Mouse (Mus musculus) T-helper 17 cell (primary cell): ENCODE results near the gene Foxp1.

Source experiments
- in situ Hi-C, 2 experiments: fragments of 300-600 bp; cut with MboI, MseI; formaldehyde crosslinking; loops; 1 replicate in 1 of 2; 2 replicates in 1 of 2; pipeline ENCODE4 v1.15.1; 2025; ENCODE audit warnings: high pct_unique_total_duplicates in 2 of 2

Foxp1 gene

DNA sequence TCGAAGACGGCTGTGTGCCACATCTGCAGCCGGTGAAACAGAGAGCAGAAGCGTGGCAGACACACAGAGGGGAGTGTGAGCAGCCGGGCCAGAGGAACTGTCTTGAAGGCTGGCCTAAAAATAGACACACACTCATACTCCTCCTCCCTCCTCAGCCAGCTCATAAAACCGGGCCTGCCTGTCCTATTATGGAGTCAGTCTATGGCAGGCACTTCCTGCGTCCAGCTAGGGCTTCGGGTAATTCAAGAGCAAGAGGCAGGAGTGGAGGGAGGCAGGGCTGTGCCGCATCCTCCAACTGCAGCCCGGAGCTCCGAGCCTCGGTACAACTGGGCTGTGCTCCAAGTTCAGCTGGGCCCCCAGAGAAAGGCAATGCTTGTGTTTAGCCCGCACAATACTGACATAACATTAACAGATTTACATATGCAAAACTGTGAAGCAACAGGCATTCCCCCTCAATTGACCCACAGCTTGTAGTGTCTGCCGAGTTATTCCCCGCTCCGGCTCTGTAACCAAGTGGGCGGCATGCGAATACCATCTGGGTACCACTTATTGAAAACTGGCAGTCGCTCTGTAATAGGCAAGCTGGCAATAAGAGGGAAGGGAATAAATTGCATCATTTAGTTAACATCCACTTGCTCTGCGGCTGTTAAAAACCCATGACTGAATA, 37.2 kb downstream of the Foxp1 start:
- in situ Hi-C loops, result no loop called here

DNA sequence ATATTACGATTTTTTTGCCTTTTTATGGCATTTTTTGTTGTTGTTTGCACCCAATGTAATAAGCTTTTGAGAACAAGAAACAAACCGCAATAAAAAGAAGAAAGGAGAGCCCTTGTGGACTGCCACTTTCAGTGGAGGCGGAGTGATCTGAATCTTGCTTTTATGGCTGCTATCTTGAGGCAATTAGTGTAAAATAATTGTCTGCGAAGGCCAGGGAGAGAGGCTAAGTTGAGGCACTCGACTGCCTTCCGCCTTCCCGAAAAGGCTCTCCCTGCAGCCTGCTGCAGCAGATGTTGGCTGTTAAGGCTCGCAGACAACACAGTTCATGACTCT, 37.7 kb downstream of the Foxp1 start:
- in situ Hi-C loops, result no loop called here

DNA sequence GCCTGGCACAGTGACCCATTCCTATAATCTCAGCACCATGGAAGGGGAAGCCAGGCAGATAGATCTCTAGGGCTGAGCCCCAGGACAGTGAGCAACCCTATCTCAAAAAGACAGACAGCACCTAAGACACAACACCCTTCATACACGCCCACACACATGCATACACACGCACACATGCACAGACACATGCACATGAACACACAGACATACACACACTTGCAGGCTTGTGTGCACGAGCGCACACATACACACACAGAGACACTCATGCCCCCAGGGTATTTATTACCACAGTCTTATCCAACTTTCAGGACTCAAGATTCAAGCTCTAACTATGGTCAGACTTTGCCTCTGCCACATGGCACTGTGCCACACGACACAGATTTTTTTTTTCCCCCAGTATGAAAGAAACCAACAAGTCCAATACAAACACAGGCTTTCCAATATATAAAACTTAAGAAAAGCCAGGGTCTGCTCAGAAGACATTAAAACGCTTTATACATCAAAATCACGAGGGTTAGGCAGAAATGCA, 38.3 kb downstream of the Foxp1 start:
- in situ Hi-C loops, result no loop called here

DNA sequence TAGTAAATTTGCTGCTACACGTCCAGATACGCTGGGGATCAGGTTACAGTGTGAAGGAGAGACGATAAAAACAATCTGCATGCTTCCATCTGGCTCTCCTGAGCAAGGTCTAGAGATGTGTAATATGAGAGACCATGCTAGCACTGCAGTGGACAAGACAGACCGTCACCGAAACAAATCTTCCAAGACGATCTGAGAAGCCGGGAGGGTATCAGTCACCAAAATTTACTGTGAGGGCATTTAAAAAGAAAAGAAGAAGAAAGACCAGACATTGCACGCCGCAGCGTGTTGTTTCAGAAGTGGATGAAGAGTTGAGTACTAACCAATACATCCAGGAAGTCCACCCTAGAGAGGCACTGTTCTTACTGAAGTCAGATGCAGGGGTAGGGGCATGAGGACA, 39.0 kb downstream of the Foxp1 start:
- in situ Hi-C loops, result no loop called here

DNA sequence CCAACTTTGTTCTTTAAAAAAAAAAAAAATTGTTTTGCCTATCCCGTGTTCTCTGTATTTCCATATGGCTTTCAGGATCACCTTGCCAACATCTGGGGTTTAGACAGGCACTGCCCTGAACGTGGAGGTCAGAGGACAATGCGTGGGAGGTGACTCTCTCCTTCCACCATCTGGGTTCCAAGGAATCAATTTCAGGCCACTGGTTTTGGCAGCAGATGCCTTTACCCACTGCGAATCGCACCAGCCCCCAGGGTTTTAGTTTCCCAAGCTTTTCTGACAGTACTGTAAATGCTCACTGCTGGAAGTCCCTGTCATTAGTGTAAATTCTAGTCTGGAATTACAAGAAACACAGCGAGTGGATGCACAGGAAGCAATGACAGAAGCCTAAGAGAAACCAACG, 41.0 kb downstream of the Foxp1 start:
- in situ Hi-C loops, result no loop called here

DNA sequence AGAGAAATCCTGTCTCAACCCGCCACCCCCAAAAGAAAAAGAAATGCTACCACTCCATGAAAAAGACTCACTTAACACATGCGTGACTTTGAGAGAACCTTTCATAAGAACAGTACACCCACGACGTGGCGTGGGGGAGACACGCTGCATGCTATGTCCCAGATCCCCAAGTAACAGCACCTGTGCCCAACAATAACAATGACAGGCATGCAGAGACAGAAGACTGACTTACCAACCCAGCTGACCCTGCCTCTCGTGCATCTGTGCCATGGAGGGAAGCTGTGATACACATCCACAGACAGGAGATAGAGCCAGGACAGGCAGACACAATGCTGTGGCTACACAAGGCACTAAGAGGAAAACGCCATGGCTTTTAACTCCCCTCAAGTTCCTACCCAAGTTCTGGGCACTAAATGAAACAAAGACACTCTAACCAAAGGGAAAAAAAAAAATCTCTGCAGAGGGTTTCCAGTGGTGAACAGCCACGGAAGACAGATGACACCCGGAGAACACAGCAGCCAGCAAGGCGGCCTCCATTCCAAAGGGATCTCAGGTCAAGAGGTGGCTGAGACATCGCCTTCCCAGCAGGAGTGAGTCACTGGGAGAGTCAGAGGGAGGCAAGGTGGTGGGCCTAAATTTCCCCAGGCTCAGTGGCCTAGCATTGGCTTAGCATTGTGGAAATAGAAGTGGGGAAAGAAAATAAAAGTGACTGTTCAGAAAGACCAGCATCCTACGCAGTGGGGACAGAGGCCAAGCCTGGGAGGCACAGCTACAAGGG, 43.5 kb downstream of the Foxp1 start:
- in situ Hi-C loops, result no loop called here

DNA sequence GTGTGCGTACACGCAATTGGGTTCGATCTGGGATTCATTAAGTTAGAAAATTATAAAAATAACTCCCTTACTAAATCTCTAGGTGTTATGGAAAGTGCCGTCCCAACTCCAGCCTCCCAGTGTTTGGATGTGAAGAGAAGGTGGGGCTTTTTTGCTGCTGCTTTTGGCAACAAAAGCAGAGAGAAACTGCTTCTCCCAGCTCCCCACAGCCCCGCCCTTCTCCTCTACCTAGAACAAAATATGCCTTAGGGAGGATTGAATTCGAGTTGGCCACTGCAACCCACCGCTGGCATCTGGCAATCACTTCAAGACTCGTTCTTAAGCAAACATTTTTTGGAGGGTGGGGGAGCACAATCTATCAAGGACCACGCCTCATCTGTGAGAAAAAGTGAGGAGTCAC, 47.5 kb downstream of the Foxp1 start:
- in situ Hi-C loops, result no loop called here

DNA sequence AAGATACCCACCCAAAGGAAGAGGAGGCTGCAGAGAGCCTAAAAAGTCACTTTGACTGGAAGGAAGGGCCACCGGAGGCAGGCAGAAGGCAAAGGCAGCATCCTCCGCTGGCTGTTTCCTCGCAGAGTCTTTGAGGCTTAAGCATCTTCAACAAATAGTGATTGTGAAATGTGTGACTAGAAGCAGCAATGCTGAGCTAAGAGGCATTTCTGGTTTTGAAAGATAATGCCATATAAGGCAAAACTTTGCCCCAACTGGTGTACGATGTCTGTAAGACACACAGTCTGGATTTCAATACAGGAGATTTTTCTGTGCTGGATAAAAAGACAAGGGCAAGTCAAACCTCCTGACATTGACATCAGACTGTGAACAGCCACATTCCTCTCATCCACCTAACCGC, 51.6 kb downstream of the Foxp1 start:
- in situ Hi-C loops, result no loop called here

DNA sequence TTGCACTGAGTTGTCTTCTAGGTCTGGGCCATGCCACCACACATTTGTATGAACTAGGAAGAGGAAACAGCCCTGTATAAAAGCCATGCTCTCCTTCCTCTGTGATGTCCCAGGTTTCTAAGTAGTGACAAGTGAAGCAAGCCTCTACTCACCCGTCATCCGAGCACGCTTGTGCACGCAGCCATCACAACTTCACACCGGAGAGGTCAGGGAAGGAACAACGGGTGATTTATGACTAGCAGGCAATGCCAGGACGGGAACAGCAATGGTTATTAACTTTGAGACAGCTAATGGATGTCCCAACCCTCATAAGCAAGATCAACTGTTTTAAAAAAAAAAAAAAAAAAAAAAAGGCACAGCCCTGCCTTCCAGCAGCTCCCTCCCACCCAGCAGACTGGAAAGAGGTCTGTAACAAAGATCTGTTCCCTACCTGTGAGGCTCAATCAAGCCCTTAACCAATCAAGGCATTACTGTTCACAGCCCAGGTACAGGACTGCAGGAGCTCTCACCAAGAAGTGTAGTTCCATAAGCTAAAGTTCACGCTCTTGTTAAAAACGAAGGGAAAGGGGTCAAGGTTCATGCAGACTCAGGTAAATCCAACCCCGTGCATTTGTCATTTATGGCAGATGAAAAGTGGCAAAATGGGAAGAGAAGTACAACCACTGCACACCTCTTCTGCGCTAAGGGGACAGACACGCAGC, 53.2 kb downstream of the Foxp1 start:
- in situ Hi-C loops, result no loop called here

DNA sequence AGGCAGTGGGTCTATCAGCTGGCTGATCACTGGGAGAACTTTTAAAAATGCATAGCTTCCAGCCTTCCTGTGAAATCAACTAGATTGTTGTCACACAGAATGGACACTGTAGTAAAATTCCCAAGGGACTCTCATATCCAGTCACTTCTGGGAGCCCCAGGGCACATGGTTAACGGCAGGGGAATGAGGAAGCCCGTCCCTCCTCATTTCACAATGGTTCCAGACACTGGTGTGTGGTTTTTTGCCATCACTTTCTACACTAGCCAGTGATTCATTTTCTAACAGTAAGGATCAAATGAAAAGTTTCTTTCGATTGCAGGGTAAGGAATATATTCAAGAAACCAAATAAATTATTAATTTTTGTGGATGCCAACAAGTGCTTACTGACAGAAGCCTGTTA, 54.7 kb downstream of the Foxp1 start:
- in situ Hi-C loops, result no loop called here

DNA sequence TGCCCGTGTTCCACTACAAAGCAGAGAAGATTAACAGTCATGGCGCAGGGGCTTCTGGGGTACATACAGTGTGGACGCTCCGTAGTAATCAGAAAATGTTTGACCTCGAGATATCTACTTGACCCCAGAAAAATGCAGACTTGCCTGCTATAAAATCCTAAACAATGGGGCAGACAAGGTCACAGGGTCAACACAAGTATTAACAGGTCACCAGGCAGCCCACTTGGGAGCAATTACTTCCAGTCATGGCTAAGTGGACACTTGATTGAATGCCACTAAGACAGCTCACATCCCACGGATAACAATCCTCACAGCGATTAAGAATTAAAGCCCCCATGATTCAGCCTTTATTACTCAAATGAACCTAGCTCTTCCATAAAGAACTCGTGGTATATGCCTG, 55.4 kb downstream of the Foxp1 start:
- in situ Hi-C loops, result no loop called here

DNA sequence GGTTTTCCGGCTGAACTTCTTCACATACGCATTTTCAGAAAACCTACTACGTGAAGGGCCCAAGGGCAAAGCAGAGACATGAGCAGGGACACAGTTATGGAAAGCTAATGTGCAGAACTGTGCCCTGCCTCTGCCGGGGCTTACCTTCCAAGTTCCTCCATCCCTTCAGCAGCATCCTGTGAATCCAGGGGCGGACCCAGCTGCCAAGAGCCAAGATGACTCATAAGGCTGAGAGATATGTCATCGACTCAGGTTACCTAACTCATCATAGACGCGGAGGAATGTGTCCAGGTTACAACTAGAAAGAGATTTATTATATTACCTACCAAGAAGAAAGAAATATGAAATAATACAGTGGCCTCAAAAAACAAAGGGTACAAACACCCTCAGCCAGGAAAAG, 56.2 kb downstream of the Foxp1 start:
- in situ Hi-C loops, result no loop called here

DNA sequence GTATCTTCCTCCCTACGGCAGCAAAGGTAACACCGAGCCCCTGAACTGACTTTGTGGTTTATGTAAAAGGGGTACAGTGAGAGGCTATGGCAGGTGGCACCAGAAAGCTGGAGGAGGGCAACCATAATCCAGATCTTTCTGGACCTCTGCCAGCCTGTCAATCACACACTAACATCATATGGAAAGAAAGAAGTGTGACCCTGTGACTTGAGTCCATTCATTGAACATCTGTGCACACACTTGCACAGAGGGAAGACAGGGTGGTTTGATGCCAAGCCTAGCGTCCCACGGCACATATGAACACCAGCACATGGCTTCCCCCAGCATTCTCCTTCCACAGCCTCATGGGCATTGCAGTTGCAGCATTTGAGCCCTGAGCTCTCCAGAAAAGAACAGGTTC, 58.1 kb downstream of the Foxp1 start:
- in situ Hi-C loops, result no loop called here

DNA sequence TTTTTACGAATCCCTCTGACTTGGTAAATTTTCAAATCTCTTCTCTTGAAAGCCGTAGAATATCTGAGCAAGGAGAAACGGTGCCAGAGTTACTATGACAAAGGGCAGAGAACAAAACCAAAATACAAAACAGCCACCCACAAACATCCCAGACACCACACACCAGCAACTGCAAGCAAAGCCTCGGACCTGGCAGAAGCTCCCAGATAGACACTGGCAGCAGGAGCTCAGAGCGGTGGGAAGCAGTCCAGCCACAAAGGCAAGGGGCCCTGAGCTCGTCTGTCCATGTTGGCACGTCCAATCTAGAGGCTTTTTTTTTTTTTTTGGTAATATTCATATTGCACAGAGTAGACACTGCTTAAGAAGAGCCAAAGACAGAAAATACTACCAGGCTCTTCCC, 58.6 kb downstream of the Foxp1 start:
- in situ Hi-C loops, result no loop called here

DNA sequence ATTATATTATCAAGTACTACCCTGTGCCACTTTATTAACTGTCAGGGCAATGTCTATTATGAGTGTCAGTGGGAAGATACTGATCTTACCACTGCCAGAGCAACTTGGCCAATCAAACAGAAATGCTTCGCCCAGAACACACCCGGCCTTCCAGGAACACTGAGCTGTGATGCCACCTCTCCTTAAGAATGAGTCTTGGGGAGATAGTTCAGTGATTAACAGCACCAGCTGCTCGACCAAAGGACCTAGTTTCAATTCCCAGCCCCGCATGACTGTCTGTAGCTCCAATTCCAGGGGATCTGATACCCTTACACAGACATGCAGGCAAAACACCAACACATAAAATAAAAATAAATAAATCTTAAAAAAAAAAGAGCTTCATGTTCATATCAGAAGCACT, 63.7 kb downstream of the Foxp1 start:
- in situ Hi-C loops, result loop anchor here in 1 of 2 experiments (10.0 kb wide), 1 partner anchor 404 kb away; no protein-coding TSS in a partner anchor

DNA sequence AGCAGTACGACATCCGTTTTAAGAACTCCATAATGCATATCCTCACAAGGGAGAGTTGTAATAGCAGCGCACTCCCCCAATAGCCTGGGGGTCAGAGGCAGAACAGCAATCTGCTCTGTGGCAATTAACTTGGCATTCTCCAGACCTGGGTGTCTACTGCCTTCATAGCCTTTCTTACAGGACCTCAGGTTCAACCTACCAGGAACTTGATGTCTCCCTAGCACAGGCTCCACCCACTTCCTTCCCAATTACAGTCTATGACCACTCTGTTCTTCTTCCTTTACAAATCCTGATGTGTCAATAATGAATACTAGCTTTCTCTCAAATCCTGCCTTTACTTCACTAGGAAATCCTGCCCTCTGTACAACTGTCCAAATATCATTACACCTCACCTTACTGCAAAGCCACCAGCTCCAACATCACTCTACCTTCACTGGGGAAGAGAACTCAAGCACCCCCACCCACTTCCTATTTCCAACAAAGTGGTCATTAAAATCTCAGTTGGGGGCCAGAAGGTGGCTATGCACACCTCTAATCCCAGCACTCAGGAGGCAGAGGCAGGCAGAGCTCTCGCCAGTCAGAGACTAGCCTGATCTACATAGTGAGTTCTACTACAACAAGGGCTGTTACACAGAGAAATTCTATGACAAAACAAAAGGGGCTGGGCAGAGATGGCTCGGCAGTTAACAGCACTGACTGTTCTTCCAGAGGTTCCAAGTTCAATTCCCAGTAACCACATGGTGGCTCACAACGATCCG, 68.6 kb downstream of the Foxp1 start:
- in situ Hi-C loops, result loop anchor here in 1 of 2 experiments (10.0 kb wide), 1 partner anchor 399 kb away; no protein-coding TSS in a partner anchor

DNA sequence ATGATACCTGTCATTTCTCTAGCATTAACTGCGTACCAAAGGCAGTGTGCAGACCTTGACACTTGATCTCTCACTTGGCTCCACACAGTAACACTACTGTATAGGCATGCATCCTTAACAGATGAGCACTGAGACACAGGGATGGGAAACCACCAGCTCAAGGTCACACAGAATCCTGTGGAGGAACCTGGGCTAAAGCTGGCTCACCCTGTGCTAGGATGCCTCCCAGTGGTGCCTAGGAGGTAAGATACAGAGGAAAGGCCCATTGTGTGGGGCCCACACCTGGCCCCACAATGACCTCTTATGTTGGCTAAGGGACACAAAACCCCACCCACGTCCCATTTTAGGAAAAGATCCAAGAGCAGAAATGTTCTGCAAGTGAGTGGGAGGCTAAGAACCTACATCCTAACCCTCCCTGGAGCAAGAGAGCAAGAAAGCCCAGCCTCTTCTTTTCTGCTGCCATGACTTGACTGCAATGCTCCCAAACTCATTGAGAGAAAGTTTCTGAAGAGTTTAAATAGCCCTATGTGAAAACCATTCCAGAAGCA, 69.8 kb downstream of the Foxp1 start:
- in situ Hi-C loops, result loop anchor here in 1 of 2 experiments (10.0 kb wide), 1 partner anchor 398 kb away; no protein-coding TSS in a partner anchor

DNA sequence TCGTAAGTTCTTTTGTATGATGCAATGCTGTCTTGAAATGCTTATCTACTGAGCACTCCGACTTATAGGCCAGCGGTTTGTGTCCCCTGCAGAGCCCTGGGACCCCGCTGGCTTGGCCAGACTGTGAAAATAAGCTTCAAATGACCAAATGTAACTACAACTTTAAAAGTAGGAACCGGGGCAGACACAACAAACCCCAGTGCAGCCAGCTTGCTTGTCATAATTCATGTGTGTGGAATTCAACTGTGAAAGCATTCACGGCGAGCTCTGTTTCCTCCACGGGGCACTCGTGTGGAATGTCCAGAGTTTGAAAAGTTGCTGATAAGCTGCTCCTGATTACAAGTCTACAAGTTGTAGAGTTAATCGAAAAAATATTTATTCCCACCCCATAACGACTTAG, 71.0 kb downstream of the Foxp1 start:
- in situ Hi-C loops, result loop anchor here in 1 of 2 experiments (10.0 kb wide), 1 partner anchor 397 kb away; no protein-coding TSS in a partner anchor

DNA sequence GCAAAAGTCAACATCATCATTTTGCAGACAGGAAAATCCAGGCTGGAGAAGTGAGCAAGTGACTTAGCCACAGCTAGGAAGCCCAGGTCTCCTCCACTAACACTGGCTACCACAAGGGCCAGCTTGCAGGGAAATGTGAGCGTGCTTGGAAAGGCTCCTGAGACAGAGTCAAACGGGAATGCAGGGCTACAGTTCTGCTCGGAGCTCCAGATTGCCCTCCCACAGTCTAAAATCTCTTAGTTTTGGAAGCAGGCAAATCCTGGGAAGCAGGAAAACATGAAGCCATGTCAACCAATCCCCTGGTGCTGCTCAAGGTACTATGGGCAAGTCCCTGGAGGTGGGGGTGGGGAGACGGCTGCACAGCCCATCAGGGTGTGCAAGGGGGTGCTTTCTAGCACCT, 75.1 kb downstream of the Foxp1 start:
- in situ Hi-C loops, result no loop called here

DNA sequence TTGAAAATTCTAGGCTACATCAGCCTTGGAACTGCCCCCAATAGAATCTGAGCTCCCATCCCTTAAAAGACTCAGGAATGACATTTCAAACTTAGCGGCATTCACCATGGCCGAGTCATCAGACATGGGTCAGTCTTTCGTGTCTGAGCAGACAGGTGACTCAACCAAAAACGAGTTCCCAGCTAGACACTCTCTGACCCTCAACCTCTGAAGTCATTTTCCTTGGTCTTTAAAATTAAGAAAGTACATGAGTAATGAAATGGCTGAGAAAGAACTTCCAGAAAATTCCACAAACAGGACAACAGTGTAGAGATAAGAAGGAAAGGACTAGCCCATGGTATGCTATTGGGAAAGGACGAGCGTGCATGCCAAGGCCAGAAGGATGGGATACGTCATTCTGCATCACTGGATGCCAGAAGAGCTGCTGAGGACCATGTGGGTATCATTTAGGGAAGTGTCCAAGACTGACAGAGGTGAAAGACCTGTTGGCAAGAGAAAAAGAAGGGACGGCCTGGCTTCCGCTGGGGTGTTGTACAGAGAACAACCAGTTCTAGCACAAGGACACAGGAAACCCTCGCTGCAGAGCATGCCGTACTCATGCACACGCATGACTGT, 75.6 kb downstream of the Foxp1 start:
- in situ Hi-C loops, result no loop called here

DNA sequence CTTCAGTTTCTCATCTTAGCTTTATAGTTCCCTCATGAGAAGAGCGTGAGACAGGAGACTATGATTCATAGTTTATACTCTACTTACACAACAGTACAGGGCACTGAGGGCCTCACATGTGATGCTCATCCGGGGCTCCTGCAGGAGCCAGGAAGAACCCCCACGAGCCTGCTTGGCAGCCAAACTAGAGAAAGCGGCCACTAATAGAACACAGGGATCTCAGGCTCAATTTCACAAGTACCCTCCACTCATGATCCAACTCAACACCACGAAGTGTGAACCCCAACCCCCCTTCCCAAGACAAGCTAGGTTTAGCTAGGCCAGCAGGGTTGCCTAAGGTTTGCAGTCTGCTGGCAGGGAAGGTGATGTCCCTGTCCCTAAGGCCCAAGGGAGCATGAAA, 79.1 kb downstream of the Foxp1 start:
- in situ Hi-C loops, result no loop called here
